Mouse (Mus musculus) embryonic facial prominence, embryonic 11.5 days (tissue): ENCODE measurements around the gene Larp1b. TPM values are rescaled to one million over a fixed set of nuclear protein-coding genes. Genes with fewer than 3 reads are reported as not detected.

Experiments
- ATAC-seq: fragments of 200-750 bp; cut with Nextera tagmentation; replicated peaks from 2 replicates; pipeline ENCODE4 v1.8.0; 2017; ENCODE audit warnings: low read depth; ENCODE audit not compliant: insufficient number of reproducible peaks, low FRiP score, low TSS enrichment
- DNase-seq: peaks from one replicate; pipeline ENCODE4 v3.0.0-alpha.2; 2015; ENCODE audit warnings: low spot score
- H3K27ac ChIP-seq: fragments of 300-500 bp; sonication (generic); replicated peaks from 2 replicates; pipeline ENCODE4 v1.5.1; 2014; ENCODE audit warnings: mild to moderate bottlenecking, low read depth, low read length, control low read depth
- H3K27me3 ChIP-seq: fragments of 300-500 bp; sonication (generic); 2 replicates; pipeline ENCODE4 v1.6.1; 2014; ENCODE audit warnings: mild to moderate bottlenecking, low read length, moderate library complexity, mixed read lengths; ENCODE audit not compliant: control insufficient read depth, insufficient read depth
- H3K36me3 ChIP-seq: fragments of 300-500 bp; sonication (generic); replicated peaks from 2 replicates; pipeline ENCODE4 v1.6.1; 2014; ENCODE audit warnings: low read depth, mild to moderate bottlenecking, low read length, moderate library complexity, mixed read lengths; ENCODE audit not compliant: control insufficient read depth, insufficient read depth
- H3K4me1 ChIP-seq: fragments of 300-500 bp; sonication (generic); 2 replicates; pipeline ENCODE4 v1.6.1; 2014; ENCODE audit warnings: low read length, mixed read lengths; ENCODE audit not compliant: control insufficient read depth, insufficient read depth
- H3K4me2 ChIP-seq: fragments of 300-500 bp; sonication (generic); 2 replicates; pipeline ENCODE4 v1.6.1; 2014; ENCODE audit warnings: low read depth, mild to moderate bottlenecking, control low read depth, low read length, moderate library complexity
- H3K4me3 ChIP-seq: fragments of 300-500 bp; sonication (generic); 2 replicates; pipeline ENCODE4 v1.5.1; 2014; ENCODE audit warnings: low read depth, low read length, control low read depth
- H3K9ac ChIP-seq: fragments of 300-500 bp; sonication (generic); replicated peaks from 2 replicates; pipeline ENCODE4 v1.6.1; 2014; ENCODE audit warnings: mild to moderate bottlenecking, control low read depth, low read length
- H3K9me3 ChIP-seq: fragments of 300-500 bp; sonication (generic); replicated peaks from 2 replicates; pipeline ENCODE4 v1.6.1; 2016; ENCODE audit warnings: mild to moderate bottlenecking, low read length, inconsistent platforms, mixed read lengths; ENCODE audit not compliant: control insufficient read depth
- WGBS: fragments of 180-500 bp; shearing (Covaris S2); extraction: QIAGEN DNeasy Blood & Tissue Kit; methylation state at CpG from one replicate; pipeline ENCODE4 v1.1.7; 2014; 5-methylcytosine and 5-hydroxymethylcytosine counted together
- polyA plus RNA-seq: library from polyadenylated mRNA; unstranded; fragments of >200 nt; fragmentation: Nextera tagmentation; extraction: Ambion mirVana; gene quantifications from 2 replicates; pipeline ENCODE4 v1.2.1, GENCODE M21; 2014

The Larp1b gene
- polyA plus RNA-seq, 1 experiment from 2014 or later = 1.4 TPM

DNA sequence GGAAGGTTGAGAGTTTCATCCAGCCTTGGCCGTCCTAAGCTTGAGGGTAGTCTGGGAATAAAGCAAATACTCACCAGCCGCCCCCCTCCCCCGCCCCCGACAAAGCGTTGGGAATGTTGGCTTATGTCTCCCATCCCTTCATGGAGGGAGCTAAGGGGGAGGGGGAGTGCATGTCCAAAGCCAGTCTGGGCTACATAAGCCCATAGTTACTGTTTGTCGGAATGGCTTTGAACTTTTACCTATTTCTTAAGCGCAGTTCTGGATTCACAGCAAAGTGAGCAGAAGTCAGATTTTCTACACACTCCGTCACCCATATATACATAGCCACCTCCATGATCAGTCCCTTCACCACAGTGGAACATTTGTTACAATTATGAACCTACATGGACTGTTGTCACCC, 59.7 kb downstream of the Larp1b start:
- Histone ChIP-seq H3K4me1 (no peaks in the 10 kb centered on the region), H3K4me3 (no peak overlapping the region), H3K9me3 (no peaks in the 10 kb centered on the region), H3K36me3 (no peaks in the 10 kb centered on the region), H3K27ac (no peak overlapping the region), H3K4me2 (no peak overlapping the region), H3K9ac (no peak overlapping the region), H3K27me3 (no peaks in the 10 kb centered on the region)
- WGBS = 77% methylated on average over 8 of the region's 8 CpGs
- ATAC-seq (no peak), DNase-seq (no peak)

DNA sequence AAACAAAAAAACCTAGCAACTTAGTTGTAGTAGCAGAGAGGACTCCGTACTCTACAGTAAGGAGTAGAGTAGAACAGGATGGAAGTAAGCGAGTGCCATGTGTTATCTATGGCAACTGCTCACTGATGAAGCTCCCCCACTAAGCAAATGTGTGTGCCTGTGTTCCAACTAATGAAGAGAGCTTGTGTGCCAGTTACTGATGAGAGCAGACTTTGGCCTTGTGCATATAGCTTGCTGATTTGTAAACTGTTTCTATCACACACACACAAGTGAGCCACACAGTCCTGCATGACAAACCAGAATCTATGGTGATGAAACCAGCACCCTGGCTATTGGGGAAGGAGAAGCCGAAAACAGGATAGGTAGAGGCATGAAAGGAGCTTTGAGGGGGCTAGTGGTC, 60.4 kb downstream of the Larp1b start:
- ATAC-seq = no peak

DNA sequence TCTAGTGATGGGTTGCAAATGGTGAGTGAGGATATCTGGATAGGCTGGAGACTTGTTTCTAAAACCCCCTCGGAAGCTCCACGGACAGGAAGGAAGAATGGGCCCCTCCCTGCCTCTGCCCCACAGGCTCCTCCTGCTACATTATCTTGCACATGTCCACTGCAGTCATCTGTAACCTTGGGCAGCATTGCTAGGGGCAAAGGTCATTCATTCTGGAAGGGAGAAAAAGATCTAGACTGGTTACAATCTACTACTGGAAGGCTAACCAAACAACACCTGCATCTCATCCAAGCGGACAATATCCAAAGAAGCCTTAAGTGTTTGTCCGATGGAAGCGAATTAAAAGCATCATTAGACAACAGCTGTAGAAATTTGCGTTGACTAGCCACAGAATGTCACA, 61.1 kb downstream of the Larp1b start:
- no peaks in the 10 kb centered on the region for H3K27me3 ChIP-seq
- no peaks in the 10 kb centered on the region for H3K4me1 ChIP-seq
- H3K36me3 ChIP-seq = no peaks in the 10 kb centered on the region
- no peak overlapping the region for H3K4me3 ChIP-seq
- WGBS = 77% methylated on average over 6 of the region's 6 CpGs
- no peaks in the 10 kb centered on the region for H3K9me3 ChIP-seq
- H3K27ac ChIP-seq = no peak overlapping the region
- ATAC-seq (no peak), DNase-seq (no peak)
- H3K9ac ChIP-seq = no peak overlapping the region
- H3K4me2 ChIP-seq = no peak overlapping the region

More for the DNA sequence above, 60.4 kb downstream of the Larp1b start:
- no peaks in the 10 kb centered on the region for H3K9me3 ChIP-seq
- H3K9ac ChIP-seq = no peak overlapping the region
- no peak for DNase-seq
- no peaks in the 10 kb centered on the region for H3K27me3 ChIP-seq
- H3K4me3 ChIP-seq = no peak overlapping the region
- 91% methylated on average over 3 of the region's 3 CpGs for WGBS
- no peaks in the 10 kb centered on the region for H3K36me3 ChIP-seq
- H3K27ac ChIP-seq = no peak overlapping the region
- H3K4me1 ChIP-seq = no peaks in the 10 kb centered on the region
- no peak overlapping the region for H3K4me2 ChIP-seq

DNA sequence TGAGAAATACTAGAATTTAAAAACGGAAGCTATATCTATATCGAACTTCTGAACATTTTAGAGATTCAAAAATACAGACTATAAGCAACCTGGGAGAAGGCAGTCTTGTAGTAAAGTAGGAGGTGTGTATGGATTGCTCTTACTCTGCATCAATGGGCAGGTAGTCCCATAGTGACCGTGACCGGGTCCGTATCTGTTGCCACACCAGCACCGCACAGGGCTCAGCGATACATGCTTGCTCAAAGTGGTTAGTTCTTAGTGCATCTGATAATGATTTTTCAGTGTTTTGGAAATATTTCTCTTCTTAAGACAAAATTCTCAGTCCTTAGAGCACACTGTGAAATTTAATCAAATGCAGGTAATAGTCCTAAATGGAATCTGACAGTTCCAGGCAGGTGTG, 62.8 kb downstream of the Larp1b start:
- H3K9ac ChIP-seq = no peak overlapping the region
- no peak overlapping the region for H3K4me3 ChIP-seq
- no peaks in the 10 kb centered on the region for H3K27me3 ChIP-seq
- no peaks in the 10 kb centered on the region for H3K9me3 ChIP-seq
- ATAC-seq = no peak
- H3K36me3 ChIP-seq = no peaks in the 10 kb centered on the region
- H3K4me2 ChIP-seq = no peak overlapping the region
- 91% methylated on average over 7 of the region's 7 CpGs for WGBS
- no peaks in the 10 kb centered on the region for H3K4me1 ChIP-seq
- no peak for DNase-seq
- no peak overlapping the region for H3K27ac ChIP-seq

DNA sequence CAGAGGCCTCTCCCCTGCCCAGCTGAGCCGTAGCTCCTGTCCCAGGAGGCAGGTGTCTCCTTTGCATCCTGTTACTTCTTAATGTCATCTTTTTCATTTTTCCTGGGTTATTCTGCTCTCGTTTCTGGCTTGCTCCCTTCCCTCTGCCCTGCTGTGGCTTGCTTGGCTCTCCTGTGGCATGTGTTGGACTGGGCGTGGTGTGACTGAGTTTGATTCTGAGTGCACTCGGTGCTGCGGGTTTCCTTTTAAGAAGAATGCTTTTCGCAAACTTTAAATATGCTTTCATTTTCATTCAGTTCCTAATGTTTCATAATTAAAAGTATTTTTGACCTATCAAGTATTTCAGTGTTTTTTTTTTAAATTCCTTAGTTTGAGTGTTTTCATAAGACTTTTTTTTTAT, 65.3 kb downstream of the Larp1b start:
- DNase-seq = no peak
- WGBS = 76% methylated on average over 6 of the region's 6 CpGs
- no peaks in the 10 kb centered on the region for H3K9me3 ChIP-seq
- H3K4me2 ChIP-seq = no peak overlapping the region
- H3K9ac ChIP-seq = no peak overlapping the region
- ATAC-seq = no peak
- H3K4me3 ChIP-seq = no peak overlapping the region
- no peak overlapping the region for H3K27ac ChIP-seq
- no peaks in the 10 kb centered on the region for H3K36me3 ChIP-seq
- no peaks in the 10 kb centered on the region for H3K4me1 ChIP-seq
- no peaks in the 10 kb centered on the region for H3K27me3 ChIP-seq

DNA sequence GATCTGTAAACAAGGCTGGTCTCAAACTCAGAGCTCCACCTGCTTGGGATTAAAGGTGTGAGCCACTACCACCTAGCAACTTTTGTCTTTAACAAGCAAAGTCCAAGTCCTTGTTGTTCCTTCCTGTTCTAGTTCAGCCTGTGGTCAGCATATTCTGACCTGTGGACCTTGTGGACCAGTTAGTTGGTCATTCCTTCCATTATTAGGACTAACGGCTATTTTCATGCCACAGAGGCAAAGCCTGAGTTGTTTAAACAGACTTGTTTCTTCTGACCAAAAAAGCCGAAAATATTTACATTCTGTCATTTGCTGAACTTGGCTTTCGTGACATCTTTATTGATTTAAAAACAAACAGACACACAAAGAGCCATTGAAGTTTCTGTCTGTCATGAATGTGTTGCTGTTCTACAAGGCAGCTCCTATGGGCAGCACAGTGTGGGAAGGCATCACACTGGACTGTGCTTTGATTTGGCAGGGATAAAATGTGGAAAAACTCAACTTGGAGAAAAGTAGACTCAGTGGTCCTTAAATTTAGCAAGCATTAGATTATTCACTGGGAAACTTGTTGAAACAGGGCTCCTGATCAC, 68.5 kb downstream of the Larp1b start:
- H3K27ac ChIP-seq = no peak overlapping the region
- H3K36me3 ChIP-seq = no peaks in the 10 kb centered on the region
- no peak overlapping the region for H3K4me2 ChIP-seq
- WGBS = 66% methylated on average over 3 of the region's 3 CpGs
- no peak for ATAC-seq
- no peak overlapping the region for H3K9ac ChIP-seq
- H3K27me3 ChIP-seq = no peaks in the 10 kb centered on the region
- no peaks in the 10 kb centered on the region for H3K9me3 ChIP-seq
- H3K4me1 ChIP-seq = no peaks in the 10 kb centered on the region
- H3K4me3 ChIP-seq = no peak overlapping the region
- no peak for DNase-seq

DNA sequence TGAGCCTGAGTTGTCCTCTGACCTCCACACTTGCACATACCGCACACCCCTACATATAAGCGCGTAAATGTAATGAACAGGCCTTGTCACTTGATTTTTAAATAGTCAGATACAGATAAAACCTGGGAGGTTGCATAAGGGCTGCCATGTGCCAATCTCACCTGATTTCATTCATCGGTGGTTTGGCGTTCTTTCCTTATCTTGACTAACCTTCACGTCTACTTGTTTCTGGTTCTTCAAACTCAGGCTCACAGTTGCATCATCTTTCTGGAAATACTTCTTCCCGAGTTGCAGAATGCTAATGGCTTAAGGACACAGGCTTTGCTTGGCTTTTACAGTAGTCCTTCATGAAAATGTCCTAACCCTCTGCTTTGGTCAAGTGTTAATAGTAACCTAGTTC, 71.1 kb downstream of the Larp1b start:
- Histone ChIP-seq H3K27ac (no peak overlapping the region), H3K27me3 (no peaks in the 10 kb centered on the region), H3K9me3 (no peaks in the 10 kb centered on the region), H3K4me1 (no peaks in the 10 kb centered on the region), H3K9ac (no peak overlapping the region), H3K4me2 (no peak overlapping the region), H3K36me3 (no peaks in the 10 kb centered on the region), H3K4me3 (no peak overlapping the region)
- DNase-seq = no peak
- 89% methylated on average over 7 of the region's 7 CpGs for WGBS
- ATAC-seq = no peak

DNA sequence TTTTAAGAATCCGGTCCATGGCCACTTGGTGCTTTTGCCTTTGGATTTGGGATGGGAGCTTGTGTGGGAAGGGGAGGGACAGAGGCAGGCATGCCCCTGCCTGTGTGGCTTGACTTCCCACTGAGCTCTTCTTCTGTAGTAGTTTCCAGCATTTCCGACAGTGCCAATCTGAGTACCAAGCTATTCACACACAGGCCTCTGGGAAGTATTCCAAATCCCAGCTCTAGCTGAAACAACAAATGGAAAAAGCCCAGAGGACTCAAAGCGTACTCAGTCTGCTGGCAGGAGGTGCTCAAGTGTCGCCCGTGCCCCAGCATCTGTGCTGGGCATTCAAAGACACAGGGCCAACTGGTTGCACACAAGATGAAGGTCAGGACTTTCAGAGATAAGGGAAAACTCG, 72.4 kb downstream of the Larp1b start:
- H3K4me2 ChIP-seq = no peak overlapping the region
- H3K9me3 ChIP-seq = no peaks in the 10 kb centered on the region
- no peaks in the 10 kb centered on the region for H3K4me1 ChIP-seq
- no peaks in the 10 kb centered on the region for H3K36me3 ChIP-seq
- no peak overlapping the region for H3K4me3 ChIP-seq
- H3K27me3 ChIP-seq = no peaks in the 10 kb centered on the region
- ATAC-seq (no peak), DNase-seq (no peak)
- H3K9ac ChIP-seq = no peak overlapping the region
- 67% methylated on average over 6 of the region's 6 CpGs for WGBS
- no peak overlapping the region for H3K27ac ChIP-seq
